ENCODE assay signal across 23 mouse cellular contexts in the genomic region with DNA sequence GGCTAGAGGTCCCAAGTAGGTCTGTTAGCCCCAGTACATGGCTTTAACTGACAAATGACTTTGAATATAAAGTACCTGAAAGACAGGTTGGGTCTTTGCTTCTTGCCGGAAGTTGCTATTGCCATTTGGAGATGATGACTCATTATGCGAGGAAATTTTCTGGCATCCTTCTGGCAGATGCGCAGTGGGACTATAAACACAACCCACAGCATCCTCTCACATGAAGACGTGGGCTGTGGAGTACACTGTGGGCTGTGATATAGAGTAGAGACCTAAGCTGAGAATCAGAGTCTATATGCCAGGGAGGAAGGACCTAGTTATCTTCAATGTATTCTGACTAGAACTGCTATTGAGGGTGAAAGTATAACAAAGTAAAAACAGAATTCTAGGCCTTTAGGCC. TPM values are rescaled to one million over a fixed set of nuclear protein-coding genes. Genes with fewer than 3 reads are reported as not detected.
DNase-seq lines count a peak whose midpoint lies in the region; ATAC-seq lines count a peak whose summit lies in the region.
"Had no signal": no experiment of that assay in that cellular context is flagged by ENCODE, and none has a peak within 500 bp of the region (broad histone marks: within the 10 kb centered on the region; RNA-seq: fewer than 3 reads in every experiment).

No protein-coding gene starts in this region.

- H3K27me3 ChIP-seq in hindbrain, embryonic 10.5 days (ENCODE audit: insufficient read depth, poor library complexity, severe bottlenecking), result no peaks in the 10 kb centered on the region
- H3K27me3 ChIP-seq in hindbrain, embryonic 13.5 days, result no peaks in the 10 kb centered on the region
- no peaks in the 10 kb centered on the region for H3K27me3 ChIP-seq in forebrain, embryonic 15.5 days
- H3K27me3 ChIP-seq: embryonic facial prominence, embryonic 12.5 days; forebrain, embryonic 12.5 days; heart, embryonic 15.5 days; kidney, embryonic 15.5 days had no signal

- H3K9me3 ChIP-seq in hindbrain, embryonic 10.5 days, result no peaks in the 10 kb centered on the region
- H3K9me3 ChIP-seq in hindbrain, embryonic 13.5 days, result no peaks in the 10 kb centered on the region
- H3K9me3 ChIP-seq in forebrain, embryonic 15.5 days, result no peaks in the 10 kb centered on the region
- H3K9me3 ChIP-seq: embryonic facial prominence, embryonic 12.5 days; forebrain, embryonic 12.5 days; heart, embryonic 15.5 days; kidney, embryonic 15.5 days had no signal

- H3K9ac ChIP-seq in hindbrain, embryonic 13.5 days, result no peak overlapping the region
- no peak overlapping the region for H3K9ac ChIP-seq in forebrain, embryonic 15.5 days (replicated peaks)
- H3K9ac ChIP-seq: embryonic facial prominence, embryonic 12.5 days; forebrain, embryonic 12.5 days; forebrain, postnatal 0 days; heart, embryonic 15.5 days; kidney, embryonic 15.5 days had no signal

- H3K4me1 ChIP-seq in hindbrain, embryonic 10.5 days (replicated peaks), result peaks cover 21% of the 10 kb centered on the region
- H3K4me1 ChIP-seq in hindbrain, embryonic 13.5 days (replicated peaks), result peaks cover 7% of the 10 kb centered on the region
- peaks cover 4% of the 10 kb centered on the region for H3K4me1 ChIP-seq in forebrain, embryonic 15.5 days

- no peak overlapping the region for H3K4me3 ChIP-seq in hindbrain, embryonic 10.5 days
- H3K4me3 ChIP-seq in hindbrain, embryonic 13.5 days, result no peak overlapping the region
- H3K4me3 ChIP-seq in forebrain, embryonic 15.5 days, result no peak overlapping the region
- H3K4me3 ChIP-seq: embryonic facial prominence, embryonic 12.5 days; forebrain, embryonic 12.5 days; heart, adult 2 months; heart, embryonic 15.5 days; kidney, embryonic 15.5 days had no signal

- WGBS in hindbrain, embryonic 10.5 days, result 93% methylated on average over 4 of the region's 4 CpGs
- 92% methylated on average over 4 of the region's 4 CpGs for WGBS in hindbrain, embryonic 13.5 days
- WGBS in forebrain, embryonic 15.5 days, result 93% methylated on average over 4 of the region's 4 CpGs

- H3K4me2 ChIP-seq in hindbrain, embryonic 13.5 days, result no peak overlapping the region
- no peak overlapping the region for H3K4me2 ChIP-seq in forebrain, embryonic 15.5 days (replicated peaks)
- H3K4me2 ChIP-seq: embryonic facial prominence, embryonic 12.5 days; forebrain, embryonic 12.5 days; heart, embryonic 11.5 days; heart, embryonic 15.5 days; kidney, embryonic 15.5 days had no signal

- no peaks in the 10 kb centered on the region for H3K36me3 ChIP-seq in hindbrain, embryonic 10.5 days
- no peaks in the 10 kb centered on the region for H3K36me3 ChIP-seq in hindbrain, embryonic 13.5 days
- H3K36me3 ChIP-seq in forebrain, embryonic 15.5 days, result no peaks in the 10 kb centered on the region
- H3K36me3 ChIP-seq: embryonic facial prominence, embryonic 12.5 days; forebrain, embryonic 12.5 days; heart, embryonic 15.5 days; kidney, embryonic 15.5 days had no signal

- peak; percentile 0 for DNase-seq in hindbrain, embryonic 10.5 days (ENCODE audit: low spot score)
- peak; percentile 46 for DNase-seq in ES-CJ7 (ENCODE audit: low read depth, low spot score)
- peak; percentile 15 for DNase-seq in brain, adult 2 months (ENCODE audit: low read depth, low spot score)
- DNase-seq in testis, postnatal 10 days (ENCODE audit: low spot score), result no peak
- no peak for DNase-seq in thymus, postnatal 25 days
- DNase-seq: adrenal gland, adult 2 months; adrenal gland, postnatal 36 days; cerebellum, adult 11-12 months; cerebellum, adult 9-10 months; cerebellum, postnatal 25 days; forebrain, postnatal 0 days; heart, adult 2 months; heart, postnatal 14 days; kidney, adult 2 months had no signal

- no peak overlapping the region for H3K27ac ChIP-seq in hindbrain, embryonic 10.5 days
- H3K27ac ChIP-seq in hindbrain, embryonic 13.5 days, result no peak overlapping the region
- no peak overlapping the region for H3K27ac ChIP-seq in forebrain, embryonic 15.5 days (replicated peaks)
- H3K27ac ChIP-seq: embryonic facial prominence, embryonic 12.5 days; forebrain, embryonic 12.5 days; heart, adult 2 months; heart, embryonic 15.5 days; kidney, embryonic 15.5 days had no signal

- no peak for ATAC-seq in hindbrain, embryonic 13.5 days (ENCODE audit: low FRiP score)
- no peak for ATAC-seq in forebrain, embryonic 15.5 days (replicated peaks)
- ATAC-seq: forebrain, postnatal 0 days; hindbrain, embryonic 16.5 days; intestine, embryonic 16.5 days had no signal

RNA-seq across cellular contexts. Expression of gene Sh2d4b, which starts 1.6 kb away (rescaled TPM):
- polyA plus RNA-seq in hindbrain, embryonic 10.5 days (2016; fragmentation: Nextera tagmentation; extraction: Ambion mirVana), result 0.41 and 0.64 TPM in 2 replicates
- polyA plus RNA-seq in hindbrain, embryonic 13.5 days (2015; fragmentation: Nextera tagmentation; extraction: Ambion mirVana), result 1.1 and 1.9 TPM in 2 replicates
- polyA plus RNA-seq in forebrain, embryonic 15.5 days (2015; fragmentation: Nextera tagmentation; extraction: Ambion mirVana), result 2.1 and 2.2 TPM in 2 replicates

Comparison
In these comparisons a context has a peak if more than half of its experiments do, and no peak if none do; other contexts are left out.
1. DNase-seq: peak in hindbrain, embryonic 10.5 days (single experiment), ES-CJ7 (single experiment) and brain, adult 2 months (single experiment); none in testis, postnatal 10 days (single experiment) and thymus, postnatal 25 days (single experiment).